Mouse (Mus musculus): ENCODE data around the gene Trim9.
A peak's percentile ranks its signal among the peaks of the same experiment; 100 is the strongest.

The Trim9 gene

DNA sequence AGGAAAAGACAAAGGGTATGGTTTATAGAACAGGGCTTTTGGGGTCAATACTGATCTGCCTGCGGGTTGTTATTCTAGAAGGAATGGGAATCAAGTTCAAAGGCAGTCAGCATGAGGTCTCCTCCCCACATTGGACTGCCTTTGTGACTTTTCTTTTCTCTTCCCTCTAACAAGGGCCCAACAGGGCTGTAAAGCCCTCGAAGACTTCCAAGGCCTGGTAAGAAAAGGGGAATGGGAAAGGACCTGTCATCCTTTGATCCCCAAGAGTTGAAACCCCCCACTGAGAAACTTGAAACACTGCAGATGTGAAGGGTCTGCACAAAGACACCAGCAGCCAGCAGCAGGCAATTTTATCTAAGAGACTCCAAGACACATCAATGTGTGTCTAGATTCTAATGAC, 21.0 kb downstream of the Trim9 start:
- no peak for DNase-seq (ENCODE audit: low spot score in 2 of 2)

DNA sequence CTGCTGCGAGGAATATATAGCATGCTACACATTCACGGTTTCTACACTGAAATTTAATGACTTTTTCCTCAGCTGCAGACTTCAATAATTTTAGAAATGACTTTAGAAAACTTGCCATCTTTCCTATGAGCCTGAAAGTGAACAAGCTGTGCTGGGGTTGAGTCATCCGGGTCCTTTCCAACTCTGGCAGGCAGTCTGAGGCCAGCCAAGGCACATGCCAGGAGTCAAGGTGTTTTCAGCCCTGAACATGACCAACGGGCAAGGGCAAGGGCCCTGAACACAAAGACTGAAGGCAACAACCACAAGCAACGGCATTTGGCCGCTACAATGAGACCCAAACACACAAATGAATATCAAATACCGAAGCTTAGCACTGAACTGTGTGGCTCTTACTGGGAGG, 21.6 kb downstream of the Trim9 start:
- no peak for DNase-seq (ENCODE audit: low spot score in 2 of 2)

DNA sequence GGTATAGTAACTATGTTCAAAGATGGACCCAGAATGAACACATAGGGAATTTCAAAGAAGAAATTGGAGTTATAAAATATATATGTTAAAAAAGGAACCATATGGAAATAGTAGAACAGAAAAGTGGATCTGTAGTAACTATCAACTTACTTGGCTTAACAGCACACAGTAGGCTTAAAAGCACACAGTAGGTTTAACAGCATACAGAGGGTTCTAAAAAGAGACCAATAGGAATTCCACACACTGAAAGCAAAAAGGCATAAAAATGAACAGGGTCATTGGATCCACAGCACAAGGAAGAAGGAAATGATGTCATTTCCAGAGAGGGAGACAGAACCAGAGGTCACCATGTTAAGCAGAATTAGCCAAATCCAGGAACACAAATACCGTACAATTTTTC, 24.6 kb downstream of the Trim9 start:
- DNase-seq (ENCODE audit: low spot score in 2 of 2): no peak

DNA sequence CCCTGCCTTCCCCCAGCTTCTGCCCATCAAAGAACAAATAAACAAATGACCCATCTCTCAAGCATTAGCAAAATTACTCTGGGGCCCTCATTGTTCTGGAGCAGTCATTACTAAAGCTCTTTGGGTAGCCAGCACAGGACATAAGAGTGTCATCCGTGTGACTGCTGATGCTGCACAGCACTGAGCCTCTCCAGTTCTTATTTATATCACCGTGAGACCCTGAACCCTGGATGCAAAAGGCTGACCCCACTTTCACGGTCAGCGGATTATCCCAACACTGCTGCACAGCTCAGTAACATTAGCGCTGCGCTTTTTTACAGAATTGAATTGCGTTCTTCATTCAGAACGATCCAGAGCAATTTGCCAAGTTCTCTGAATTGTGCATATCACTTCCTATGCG, 31.3 kb downstream of the Trim9 start:
- no peak for DNase-seq (ENCODE audit: low spot score in 2 of 2)

DNA sequence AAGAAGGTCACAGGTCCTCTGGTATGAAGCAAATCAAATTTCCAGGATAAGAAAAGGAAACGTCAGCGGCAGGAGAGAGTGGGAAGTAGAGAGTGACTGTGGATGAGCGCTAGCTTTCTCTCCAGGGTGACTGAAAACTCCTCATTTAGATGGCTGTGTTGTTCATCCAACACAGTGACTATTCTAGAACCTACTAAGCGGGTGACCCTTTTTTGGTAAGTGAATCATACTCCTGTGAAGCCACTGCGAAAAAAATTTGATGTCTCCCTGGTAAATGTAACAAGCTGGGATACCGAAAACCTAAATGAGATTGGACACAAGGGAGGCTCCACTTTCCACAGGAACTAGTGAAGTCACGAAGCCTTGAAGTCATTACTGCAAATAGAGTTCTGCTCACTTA, 39.5 kb downstream of the Trim9 start:
- no peak for DNase-seq (ENCODE audit: low spot score in 2 of 2)

DNA sequence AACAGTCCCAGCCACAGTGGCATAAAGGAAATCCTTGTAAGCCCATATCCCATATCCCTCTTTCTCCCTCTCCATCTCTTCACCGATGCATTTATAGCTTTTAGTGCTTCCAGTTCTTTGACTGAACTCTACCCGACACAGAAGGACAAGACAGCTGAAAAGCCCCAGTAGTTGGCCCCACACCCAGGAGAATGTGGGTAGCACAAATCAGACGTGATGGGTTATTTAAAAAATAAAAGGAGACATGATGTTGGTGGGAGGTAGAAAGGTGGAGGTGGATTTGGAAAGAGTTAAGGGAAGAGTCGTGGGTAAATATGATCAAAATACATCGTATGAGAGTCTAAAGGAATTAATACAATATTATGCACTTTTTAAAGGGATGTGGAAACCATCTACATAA, 40.4 kb downstream of the Trim9 start:
- DNase-seq (ENCODE audit: low spot score in 2 of 2): no peak

DNA sequence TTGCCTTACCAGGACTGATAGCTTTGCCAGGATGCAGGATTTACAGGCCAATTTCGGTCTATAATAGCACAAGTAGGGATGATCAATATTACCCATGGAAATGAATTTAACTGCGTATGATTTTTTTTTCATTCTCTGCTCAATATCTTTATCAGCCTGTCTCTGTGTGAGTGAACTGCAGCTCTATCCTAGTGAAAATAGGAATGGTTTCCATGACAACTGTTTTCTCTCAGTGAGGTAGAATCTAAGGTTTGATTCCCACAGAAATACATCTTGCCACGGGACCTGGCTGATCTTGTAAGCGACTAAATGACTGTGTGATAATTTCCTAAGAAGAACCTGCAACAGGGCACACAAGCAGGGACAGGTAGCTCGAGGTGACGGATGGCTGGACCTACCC, 43.4 kb downstream of the Trim9 start:
- no peak for DNase-seq (ENCODE audit: low spot score in 2 of 2)

DNA sequence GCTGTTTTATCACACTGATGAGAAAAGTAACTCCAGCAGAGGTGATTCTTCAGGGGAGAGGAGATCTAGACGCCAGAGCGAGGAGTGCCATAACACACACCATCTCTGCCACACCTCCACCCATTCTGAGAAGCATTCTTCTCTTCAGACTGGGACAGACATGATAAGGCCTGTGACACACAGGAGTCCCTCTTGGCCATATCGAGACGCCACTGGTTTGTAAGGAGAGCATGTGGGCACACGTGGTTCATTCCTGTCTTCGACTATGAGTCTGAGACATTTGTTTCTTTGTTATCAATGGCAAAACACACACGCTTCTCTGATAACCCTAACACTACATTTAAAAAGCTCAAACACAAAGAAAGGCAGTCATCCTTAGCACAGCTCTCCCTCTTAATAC, 43.9 kb downstream of the Trim9 start:
- no peak for DNase-seq (ENCODE audit: low spot score in 2 of 2)

DNA sequence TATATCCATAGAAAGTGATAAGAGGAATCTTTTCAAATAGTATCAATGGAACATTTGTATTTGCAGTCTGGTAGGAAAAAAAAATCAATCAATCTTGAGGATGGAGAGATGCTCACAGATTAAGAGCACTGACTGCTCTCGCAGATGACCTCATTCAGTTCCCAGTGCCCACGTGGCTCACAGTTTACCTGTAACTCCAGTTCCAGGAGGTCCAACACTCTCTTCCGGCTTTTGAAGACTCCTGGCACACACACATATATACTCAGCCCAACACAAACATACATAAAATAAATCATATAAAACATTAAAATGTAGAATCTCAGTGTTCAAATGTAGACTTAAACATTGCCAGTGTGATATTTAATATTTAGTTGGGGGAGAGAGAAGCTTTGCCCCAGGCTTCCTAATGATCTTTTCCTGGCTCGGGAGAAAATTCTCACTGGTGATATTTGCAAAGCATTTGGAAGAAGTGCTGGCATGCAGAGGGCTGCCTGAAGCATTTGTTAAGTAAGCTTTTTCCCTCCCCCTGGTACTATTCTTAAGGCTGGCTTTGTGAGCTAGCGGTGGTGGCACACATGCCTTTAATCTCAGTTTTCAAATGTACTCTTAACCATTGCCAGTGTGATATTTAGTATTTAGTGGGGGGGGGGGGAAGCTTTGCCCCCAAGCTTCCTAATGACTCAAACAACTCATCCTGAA, 45.2 kb downstream of the Trim9 start:
- no peak for DNase-seq (ENCODE audit: low spot score in 2 of 2)

DNA sequence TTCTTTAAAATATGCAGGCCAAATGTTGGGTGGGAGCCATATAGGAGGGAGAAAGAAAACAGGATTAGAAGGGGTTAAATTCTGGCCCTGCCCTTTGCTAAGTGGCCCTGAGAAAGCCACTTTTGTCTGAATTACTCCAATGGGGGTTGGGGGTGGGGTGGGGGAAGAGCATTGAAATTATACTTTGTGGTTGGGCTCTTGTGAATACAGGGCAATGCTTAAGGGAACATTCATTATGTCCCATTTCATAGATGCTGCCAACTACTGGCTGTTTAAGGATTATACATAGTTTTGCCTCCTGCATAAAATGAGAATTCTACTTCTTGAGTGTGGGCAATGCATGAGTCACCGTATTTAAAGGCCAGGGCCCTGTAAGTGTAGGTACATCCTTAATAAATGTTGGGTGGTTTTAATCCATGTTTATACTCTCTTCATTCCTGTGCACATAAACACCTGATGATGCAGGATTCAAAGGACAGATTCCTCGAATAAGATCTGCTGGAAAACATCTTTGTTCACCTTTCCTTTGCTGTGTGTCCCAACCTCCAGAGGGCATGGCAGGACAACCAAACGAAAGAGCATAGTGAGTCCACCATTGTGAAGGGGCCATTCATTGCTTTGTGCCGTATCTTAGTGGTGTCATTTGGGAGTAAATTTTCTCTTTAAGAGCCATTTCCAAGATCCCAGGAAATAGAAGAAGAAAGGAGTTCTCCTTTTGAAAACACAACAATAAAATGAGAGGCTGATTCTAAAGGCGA, 53.3 kb downstream of the Trim9 start:
- DNase-seq (ENCODE audit: low spot score in 2 of 2): no peak

DNA sequence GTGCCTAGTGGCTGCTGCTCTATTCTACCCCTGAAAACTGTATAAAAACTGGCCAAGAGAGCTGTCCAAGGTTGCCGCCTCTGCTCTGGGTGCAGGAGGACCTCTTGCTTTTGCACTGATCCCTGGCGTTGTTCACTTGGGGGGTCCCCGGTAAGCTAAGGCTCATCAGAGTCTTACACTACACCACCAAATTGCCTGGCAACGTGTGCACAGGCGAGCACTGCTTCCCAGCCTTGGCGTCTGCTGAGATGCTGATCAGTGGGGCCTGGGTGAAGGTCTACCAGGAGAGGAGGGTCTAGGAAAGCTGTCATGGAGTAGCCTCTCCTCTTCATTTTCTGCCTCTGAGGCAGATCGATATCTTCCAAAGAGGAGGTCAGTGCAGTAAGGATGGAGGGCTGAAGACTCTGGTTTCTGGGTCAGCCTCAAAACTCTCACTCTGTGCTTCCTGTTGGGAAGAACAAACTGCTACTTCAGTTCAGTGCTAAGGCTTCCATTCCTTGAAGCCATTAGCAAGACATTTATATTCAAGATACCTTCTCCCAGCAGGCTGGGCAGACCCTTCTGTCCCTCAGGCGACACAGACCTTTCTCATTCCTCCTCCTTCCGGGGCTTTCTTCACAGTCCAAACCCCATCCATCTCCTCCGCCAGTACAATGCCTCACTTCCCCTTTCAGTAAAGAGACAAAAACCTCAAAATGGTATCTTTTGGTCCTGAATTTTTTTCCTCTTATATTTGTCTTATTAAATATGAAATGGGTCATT, 54.1 kb downstream of the Trim9 start:
- no peak for DNase-seq (ENCODE audit: low spot score in 2 of 2)

DNA sequence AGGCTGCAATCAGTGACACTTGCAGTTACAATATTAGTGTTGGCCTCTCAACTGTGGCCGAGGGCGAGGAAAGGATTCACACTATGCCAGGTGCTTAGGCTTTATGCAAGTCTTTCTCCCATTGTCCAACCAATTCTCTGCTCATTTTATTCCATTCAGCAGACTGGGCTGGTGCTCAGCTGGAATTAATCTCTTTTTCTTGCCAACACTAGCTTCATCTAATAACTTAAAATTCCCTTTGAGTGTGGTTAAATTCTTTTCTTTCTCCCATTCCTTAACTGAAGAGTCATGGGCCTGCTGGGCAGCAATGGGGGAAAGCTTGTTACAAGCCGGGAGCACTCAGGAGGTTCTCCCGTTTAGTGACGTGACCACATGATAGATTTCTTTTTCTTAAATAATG, 61.9 kb downstream of the Trim9 start:
- no peak for DNase-seq (ENCODE audit: low spot score in 2 of 2)

DNA sequence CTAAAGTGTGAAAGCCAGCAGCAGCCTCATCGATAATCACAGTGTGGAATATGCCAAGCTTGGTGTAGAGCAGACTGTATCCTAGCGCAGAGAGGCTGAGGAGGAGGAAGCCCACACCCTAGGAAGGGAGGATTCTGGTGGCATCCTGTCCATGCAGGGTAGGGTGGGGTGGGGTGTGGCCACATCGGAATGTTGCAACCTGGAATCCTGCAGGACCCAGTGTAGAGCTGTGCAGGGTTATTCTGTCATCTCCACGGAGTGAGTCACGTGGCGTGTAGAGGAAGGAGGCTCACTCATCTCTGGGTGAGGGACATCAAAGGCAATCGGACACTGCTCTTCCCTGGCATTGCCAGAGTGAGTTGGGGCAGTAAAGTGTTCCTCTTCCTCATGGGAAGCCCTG, 62.4 kb downstream of the Trim9 start:
- no peak for DNase-seq (ENCODE audit: low spot score in 2 of 2)

DNA sequence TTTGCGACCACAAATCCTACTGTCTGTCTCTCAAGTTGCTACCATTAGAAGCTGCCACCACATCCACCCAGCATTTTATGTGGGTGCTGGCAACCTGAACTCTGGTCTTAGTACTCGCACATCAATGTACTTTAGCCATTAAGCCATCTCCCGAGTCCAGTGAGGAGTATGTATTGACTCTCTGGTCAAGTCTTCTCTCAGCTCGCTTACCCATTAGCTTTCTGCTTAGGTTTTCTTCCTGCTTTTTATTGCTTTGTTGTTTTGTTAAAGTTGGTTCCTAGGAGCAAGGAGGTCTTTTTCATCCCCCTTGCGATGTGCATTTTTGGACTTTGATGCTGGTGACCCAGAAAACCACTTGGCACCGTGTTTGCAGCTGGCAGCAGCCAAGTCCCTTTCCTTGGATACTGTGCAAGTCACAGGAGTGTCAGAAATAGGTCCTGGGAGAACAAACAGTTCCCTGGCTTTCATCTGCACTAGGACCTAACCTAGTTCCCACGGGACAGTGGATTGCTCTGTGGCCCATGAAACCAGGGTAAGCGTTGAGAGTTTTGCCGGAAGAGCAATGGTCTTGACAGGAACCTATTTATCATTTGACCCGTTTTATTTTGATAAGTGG, 64.2 kb downstream of the Trim9 start:
- DNase-seq (ENCODE audit: low spot score in 2 of 2): no peak

DNA sequence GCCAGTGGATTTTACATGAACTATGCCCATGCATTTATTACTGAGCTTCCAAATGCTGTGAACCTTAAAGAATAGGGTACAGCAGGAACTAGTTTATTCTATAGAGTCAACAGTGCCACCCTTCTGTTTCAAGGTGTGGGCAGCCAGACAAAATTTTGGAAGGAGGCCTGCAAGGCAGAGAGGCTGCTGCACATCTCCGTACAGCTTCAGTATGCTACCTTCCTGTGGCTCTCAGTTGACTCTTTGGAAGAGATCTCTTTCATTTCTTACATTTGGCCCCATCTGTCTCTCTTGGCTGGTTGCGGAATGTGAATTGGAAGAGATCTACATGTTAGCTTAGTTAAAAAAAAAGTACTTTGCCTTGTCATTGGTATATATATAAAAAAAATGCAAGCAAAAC, 66.5 kb downstream of the Trim9 start:
- DNase-seq (ENCODE audit: low spot score in 2 of 2): no peak

DNA sequence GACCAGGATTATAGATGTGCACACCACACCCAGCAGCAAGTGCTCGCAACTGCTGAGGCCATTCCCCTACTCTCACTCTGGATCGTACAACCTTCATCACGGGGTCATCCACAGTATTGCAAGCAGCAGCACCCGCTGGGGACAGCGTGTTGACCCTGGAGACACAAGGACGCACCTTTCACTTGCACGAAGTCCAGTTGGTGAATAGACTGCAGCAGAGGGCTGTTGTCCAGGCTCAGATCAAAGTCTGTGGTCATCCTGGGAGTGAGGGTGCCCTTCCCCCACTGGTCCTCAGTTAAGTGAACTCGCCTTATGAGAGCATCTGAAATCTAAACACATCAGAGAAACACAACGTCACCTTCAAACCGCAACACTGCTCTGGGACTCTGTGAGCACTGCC, 67.0 kb downstream of the Trim9 start:
- DNase-seq (ENCODE audit: low spot score in 2 of 2): no peak

DNA sequence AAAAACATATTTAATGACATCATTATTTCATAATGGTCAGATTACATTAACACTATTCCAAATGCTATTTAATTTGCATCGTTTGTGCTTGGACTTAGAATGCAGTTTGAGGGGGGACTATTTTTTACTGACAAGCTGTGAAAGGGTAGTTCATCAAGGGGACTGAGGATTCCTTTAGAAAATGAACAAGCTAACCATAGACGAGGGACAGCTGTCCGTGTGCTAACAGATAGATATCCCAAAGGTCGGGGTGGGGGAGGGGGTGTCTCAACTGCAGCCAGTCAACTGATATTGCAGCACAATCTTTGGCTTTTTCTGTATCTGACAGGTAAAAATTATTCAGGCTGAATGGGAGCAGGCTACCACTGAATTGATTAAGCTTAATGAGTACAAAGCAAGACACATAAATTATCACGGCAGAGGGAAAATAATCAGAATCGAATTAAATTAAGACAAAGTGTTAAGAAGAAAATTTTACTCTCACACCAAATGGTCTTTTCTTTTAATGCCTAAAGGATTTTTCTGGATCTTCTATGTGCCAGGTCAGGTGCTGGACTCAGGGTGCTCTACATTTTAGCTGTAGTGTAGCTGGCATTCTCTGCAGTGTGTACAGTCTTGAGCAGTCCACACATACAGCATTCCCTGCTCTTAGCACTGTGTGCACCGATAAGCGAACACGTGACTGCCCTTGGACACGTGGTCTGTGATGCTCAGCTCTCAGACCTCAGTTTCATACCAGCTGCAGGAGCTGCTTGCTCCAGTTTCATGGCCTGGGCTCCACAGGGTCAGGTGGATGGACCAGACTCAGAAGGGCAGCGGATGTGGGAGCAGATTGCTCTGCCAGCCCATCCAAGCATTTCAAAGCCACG, 70.1 kb downstream of the Trim9 start:
- DNase-seq (ENCODE audit: low spot score in 2 of 2): no peak

DNA sequence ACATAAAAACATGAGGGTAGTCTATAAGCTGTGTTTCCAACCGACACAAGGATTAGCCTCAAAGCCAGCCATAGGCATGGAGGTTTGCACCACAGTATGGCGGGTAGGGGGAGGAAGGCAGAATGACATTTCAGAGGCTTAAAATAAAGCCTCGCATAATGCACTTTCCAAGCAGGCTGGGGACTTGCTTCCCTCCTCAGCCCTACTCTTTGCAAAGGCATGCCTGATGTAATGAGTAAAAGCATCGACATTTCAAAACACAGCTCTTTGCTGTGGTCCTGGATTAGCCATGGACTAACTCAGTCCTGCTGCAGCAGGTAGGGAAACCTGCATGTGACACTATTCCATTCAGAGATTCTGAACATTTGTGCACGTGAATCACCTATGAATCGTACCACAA, 77.7 kb downstream of the Trim9 start:
- DNase-seq (ENCODE audit: low spot score in 2 of 2): no peak

DNA sequence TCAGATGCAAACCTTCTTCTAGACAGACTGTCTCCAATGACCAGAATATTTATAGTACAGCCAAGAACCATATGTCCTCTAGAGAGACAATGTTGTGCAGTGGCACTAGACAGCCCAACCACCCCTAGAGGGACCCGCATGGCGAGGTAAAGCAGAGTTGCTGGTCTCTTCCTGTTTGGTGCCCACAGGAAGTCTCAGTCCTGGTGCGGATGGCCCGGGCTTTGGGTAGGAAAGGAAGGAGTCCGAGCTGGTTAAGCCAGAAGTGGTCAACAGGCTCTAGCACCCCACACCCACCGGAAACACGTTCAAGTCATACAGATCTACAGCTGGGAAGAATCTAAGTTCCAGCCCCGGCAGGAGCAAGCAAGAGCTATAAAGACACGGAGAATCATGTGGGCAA, 80.1 kb downstream of the Trim9 start:
- no peak for DNase-seq (ENCODE audit: low spot score in 2 of 2)

DNA sequence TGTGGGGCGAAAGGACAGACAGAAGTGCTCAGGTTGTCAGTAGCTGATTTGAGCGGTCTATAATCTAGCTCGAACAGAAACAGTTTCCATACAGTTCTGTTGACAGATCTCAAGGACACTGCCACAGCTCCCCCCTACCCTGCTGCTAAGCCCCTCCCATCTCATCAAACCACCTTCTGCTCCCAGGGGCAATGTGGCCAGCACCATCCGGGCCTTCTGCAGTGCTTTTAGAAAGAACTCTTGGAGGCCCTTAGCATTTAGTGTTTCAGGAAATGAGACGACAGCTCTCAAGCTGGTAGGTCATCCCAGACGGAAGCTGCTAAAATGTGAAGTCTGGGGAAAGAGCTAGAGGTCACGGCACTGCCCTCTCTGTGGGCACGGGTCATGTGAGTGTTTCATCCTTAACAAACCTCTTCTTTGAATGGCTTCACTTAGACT, 80.9 kb downstream of the Trim9 start:
- DNase-seq (ENCODE audit: low spot score in 2 of 2): peak; percentile 14 to 20

DNA sequence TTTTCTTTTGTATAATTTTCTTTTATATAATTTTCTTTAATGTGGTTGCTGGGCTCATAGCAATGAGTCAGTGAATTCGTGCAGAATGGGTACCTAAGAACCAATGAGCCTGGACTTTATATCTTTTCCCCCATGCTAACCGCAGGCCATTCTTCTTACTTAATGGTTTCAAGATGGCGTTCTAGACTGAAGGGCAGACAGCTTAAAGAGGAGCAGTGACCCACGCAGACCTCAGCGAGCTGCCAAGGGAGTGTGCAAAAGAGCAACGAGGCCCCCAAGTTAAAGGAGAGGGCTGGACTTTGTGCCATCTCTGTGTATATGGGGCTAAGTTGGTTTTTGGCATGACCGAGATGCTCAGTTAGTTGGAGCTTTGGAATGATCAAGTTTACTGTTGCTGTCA, 83.7 kb downstream of the Trim9 start:
- no peak for DNase-seq (ENCODE audit: low spot score in 2 of 2)

All from spleen, postnatal 36 days (tissue).